Mouse (Mus musculus): ENCODE results near the gene Higd1c.

- TF ChIP-seq EP300 (IDR thresholded peaks at IDR 0.05; ENCODE audit: low read depth) (no peak), CTCF (IDR thresholded peaks at IDR 0.05; ENCODE audit: low read depth) (no peak)
Measured at GRCm38 (mm10) chr15:100346761-100347160, 17.6 kb upstream of the Higd1c start.

All from liver, postnatal 0 days (tissue).